Mouse (Mus musculus) T-helper 1 cell (primary cell): ENCODE measurements at regions not wholly inside any gene's neighbourhood (a gene's known extent, or its start where the extent isn't known, plus 50 kb on each side); places are given as distances from the start of the nearest gene placed in this dataset.

Experiments
- in situ Hi-C: fragments of 300-600 bp; cut with MboI, MseI; formaldehyde crosslinking; loops from one replicate; pipeline ENCODE4 v1.15.1; 2025; ENCODE audit warnings: high pct_unique_total_duplicates

DNA sequence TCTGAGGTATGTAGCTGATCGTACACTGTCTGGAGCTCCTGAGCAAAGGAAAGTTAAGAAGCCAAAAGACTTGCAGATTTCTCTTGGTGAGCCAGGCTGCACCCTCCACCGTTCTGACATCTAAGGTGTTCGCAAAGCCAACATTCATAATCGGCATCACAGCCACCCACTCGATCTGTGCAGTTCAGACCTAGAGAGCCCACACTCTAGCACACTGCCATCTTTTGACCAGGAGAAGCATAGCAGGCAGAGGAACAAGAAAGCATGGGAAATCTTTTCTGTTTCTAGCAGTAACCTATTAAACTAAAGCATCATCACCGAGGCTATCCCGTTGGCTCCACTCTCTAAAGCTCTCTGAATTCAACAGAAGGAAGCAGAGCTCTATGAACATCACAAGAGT lies 59.2 kb downstream of the Areg start:
- in situ Hi-C loops = no loop called here

DNA sequence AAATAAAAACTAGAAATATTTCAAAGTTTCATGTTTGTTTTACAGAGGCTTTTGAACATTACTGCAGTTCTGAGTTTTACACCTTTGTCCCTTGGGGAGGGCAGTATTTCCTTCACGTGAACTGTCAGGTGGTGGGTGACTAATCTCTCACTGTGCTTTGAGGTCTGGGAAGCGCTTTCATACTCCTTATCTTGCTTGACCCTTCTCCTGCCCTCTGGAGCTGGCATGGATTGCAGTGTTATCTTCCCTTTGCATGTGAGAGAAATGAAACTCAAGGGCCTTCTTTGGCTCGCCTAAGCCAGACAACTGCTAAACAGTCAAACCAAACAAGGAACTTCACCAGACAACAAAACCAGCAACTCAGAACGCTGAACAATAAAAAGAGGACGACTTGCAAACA lies 61.0 kb downstream of the Areg start:
- in situ Hi-C loops = no loop called here

DNA sequence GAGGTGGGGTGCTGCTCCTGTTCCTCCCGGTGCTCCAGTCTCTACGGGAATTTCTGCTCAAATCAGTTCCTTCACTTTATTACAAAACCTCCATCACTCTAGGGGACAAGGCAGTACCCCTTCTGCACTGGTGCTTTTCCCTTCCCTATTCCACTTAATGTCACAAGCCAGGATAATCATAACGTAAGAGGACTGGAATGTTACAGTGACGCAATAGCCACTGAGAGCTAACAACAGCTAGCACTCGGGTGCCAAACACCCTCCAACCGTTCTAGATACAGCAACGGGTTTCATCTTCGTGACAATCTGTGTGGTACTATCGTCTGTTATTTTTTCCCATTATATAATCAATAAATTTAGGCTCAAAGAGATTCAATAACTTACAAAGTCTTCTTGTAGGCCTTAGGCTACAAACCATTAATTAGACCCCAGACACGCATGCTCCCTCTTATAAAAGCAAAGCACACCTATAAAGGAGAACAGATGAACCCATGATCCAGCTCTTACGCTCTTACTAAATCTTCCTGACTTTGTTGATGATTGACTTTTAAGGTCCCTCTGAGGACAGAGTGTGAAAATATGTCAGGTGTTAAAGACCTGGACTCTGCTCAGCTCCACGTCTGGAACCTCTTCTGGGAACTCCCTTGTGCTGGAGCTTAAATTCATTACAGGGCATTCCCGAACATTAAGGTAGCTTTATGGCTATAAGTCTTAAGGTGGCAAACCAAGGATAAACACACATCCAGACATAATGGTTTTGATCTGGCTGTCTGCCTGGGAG lies 65.0 kb downstream of the Areg start:
- in situ Hi-C loops = no loop called here

DNA sequence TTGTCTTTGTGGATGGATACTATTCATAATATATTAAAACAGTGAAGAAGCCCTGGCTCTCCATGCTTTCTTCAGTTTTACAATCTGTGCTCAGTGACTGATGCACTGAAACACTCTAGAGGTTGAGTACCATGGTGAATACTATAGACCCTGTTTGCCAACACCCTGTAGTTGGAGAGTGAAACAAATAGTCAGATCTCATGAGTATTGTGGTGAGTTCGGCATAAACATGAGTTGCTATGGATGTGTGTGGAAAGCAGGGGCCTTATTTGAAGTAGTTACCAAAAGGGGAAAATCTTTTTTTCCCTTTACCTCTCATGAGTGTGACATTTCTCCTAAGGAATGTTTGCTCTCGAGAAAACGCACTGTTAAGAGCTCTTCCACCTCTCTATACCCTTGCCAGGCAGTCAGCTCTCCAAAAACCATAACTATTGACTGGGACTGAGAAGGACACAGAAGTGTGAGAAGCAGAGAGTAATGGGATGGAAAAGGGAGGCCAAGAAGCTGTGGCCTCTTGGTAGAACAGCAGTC lies 66.0 kb downstream of the Areg start:
- in situ Hi-C loops = no loop called here

DNA sequence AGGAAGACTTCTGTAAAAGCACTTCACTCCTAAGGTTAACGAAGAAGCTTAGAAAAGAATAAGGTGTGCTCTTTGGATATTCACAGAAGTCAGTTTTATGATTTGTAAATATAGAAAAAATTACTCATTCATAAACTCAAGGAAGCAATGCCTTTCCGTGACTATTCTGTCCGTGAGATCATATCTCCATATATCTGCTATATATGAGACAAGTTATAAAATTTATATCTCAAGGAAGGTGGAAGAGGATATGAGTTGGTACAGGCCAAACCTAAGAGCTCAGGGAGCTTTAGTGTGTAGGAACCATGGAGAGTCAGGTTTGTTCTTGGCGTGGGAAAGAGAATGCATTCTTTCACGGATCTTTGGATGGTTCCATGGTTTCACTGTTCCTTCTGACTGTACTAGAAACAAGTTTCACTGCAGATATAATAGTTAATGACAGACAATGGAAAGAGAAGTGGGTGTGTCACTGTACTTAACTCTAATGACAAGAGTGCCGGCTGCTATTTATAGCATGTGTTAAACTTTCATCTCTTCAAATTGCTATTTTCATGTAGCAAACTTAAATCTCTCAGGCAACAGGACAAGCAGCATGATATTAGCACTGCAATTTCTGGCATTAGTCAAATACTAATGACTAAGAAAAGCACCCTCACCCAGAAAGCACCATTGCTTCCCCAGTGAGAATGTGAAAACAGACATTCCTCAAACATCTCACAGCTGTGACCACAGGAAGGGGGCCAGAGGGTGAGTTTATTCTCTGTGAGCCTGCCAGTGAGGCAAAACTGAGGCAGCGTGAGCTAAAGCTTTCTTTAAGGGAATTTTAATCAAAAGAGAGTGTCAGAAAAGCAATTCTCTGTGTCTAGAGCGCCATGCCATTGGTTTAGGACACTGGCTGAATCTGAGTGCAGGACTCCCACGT lies 67.4 kb downstream of the Areg start:
- in situ Hi-C loops = no loop called here

DNA sequence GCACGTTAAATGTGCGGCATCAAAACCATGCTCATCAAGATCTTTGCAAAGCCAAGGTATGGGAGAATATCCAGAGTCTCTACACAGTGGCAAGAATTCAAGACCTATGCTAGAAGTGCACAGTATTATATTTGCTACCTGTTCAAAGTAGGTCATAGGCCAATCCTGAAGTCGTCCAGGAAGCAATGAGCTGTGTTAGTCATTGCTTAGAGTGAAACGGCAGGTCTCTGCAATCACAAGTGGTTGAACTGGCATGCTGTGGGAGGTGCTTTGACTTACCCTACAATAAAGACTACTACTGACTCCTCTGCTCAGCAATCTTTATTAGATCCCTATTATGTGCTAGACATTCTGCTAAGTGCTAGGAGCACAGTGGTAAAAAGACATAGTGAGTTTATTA lies 80.8 kb downstream of the Areg start:
- in situ Hi-C loops = no loop called here

DNA sequence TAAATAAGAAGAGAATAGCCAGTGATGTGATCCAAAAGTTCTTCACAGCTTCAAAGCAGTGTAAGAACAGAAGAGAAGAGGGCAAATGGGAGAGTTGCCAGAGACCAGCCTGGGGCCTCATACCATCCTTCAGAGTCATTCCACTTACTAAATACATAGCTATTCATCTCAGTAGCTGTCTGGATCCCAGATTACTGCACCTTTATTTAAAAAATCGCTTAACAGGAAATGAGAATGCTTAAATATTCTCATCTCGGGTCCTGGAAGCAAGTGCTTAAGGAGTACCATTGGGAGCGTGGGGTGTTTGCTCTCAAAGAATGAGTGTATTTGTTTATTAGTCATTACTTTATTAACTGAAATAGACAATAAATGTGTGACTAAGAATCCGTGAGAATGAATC lies 102.3 kb downstream of the Areg start:
- in situ Hi-C loops = no loop called here

DNA sequence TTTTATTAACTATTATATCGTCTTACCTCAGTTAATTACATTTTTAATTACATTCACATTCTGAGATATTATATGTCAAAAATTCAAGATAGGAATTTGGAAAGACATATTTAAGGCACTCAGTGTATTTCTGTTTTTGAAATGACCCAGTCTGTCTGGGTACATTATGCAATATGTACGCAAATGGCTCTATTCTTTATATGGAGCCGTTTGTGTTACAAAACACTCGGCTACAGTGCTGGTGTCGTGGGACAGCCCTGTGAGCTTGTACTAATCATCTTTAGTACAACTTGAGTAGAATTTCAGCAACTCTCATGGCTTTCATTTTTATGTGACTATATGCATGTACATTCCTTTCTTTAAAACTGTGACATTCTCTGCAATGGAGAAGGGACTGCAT lies 108.0 kb downstream of the Areg start:
- in situ Hi-C loops = no loop called here

DNA sequence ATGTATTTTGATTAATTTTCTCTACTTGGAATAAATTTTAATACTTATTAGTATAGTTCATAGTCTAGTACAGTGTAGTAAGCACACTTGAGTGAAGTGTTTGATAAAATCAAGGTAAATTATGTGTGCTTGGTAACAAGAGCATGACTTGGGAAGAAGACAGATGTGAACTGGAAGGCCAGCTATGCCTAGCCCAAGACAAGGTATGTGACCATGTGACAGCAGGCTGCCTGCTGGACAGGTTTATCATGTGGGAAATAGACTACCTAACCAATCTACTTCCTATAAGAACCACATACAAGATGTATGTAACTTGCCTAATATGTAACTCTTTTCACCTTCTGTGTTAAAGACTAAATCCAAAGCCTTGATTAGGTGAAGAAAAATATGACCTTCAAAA lies 122.5 kb downstream of the Areg start:
- in situ Hi-C loops = no loop called here

DNA sequence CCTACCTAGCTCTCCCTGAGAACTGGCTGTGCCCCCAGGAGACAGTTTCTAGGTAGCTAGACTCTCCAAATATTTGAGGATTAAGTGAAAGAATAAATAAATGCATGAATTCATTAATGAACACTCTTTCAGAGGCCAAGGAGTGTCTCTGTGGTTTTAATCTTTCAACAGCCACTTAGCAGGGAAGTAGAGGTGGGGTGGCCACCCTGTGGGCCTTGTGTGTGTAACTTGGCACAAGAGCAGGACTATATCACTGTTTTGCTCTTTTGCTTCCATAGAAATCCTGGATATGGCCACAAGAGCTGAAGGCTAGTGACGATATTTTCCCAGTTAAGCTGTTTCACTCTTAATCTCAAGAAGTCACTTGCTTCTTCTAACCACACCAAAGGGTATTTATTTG lies 123.1 kb downstream of the Areg start:
- in situ Hi-C loops = no loop called here

DNA sequence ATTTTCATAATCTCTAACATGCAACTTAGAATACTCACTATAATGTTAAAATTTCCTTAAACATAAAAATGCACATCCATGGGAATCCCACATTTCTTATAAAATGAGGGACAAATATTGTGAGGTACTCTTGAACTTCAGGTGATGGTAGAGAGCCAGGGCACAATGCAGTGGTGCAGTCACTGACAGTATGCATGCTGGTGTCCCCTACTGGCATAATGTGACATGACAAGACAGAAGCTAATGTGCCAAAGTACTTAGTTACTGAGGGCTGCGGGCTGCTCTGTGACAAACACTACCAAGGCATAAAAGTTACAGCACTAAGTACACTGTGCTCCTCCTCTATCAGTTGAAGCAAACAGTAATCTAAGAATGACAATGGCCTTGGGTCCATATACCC lies 131.3 kb downstream of the Areg start:
- in situ Hi-C loops = no loop called here

DNA sequence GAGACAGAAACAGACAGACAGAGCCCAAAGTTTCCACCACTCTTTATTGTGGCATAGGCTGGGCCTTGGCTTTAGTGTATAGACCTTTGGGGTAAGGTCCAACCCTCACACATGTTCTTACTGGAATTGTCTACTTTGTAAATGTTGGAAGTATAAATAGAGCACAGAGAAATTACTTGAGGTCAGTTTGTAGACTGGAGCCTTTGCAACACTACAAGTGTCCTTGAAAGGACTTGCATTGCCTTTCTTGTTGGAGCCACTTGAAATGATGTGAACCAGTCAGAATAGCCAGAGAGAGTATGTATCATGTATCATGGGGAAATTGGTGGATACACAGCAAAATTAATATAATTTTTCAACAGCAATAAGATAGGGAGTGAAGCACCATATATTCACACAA lies 131.4 kb downstream of the Btc start:
- in situ Hi-C loops = no loop called here

DNA sequence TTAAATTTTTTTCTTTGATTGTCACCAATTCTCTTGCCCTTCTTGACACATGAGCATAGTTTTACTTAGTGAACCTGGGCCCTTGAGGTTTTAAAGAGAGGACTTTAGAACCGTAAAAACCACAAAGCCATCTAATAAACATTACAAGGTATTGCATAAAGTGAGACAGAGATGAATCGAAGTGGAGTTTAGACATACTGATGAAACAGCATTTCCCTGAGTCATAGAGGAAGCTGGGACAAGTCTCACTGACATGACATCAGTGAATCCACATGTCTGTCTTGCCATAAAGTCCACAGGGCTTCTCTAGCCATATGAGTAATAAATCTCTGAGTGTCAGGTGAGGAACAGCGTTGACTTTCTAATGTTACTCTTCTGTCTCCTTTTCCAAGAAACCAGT lies 128.4 kb downstream of the Btc start:
- in situ Hi-C loops = no loop called here

DNA sequence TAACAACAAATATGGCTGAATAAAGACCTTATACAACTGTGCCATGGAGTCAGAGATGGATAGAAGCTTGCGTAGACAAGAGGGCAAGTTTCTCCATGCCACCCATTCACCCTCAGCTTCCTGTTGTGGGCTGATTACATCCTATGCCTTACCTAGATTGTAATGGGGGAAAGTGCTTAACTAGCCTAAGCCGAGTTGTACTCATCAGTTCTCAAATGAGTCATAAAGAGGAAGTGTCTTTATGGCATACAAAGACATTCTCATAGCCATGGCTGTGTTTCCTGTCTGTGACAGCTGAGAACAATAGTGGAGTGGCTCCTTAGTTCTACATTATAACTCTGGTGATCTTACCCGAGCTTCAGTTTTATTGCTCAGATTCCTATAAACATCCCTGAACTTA lies 124.3 kb downstream of the Btc start:
- in situ Hi-C loops = no loop called here

DNA sequence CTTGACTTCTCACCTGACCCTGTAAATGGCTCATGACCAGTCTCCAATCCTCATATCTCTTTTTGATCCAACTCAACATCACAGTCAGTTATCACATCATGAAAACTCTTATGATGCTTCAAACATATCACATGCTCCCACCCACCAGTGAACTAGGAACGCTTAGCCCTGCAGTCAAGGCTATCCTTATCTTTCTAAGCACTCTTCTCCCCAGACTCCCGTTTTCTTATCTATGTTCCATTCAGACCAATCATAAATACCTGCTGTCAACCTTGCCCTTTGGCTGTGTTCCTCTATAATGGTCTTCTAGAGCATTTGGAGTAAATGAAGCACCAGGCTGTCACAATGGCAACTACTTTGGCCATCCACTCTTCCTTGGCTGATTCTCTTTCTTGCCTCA lies 123.3 kb downstream of the Btc start:
- in situ Hi-C loops = no loop called here

DNA sequence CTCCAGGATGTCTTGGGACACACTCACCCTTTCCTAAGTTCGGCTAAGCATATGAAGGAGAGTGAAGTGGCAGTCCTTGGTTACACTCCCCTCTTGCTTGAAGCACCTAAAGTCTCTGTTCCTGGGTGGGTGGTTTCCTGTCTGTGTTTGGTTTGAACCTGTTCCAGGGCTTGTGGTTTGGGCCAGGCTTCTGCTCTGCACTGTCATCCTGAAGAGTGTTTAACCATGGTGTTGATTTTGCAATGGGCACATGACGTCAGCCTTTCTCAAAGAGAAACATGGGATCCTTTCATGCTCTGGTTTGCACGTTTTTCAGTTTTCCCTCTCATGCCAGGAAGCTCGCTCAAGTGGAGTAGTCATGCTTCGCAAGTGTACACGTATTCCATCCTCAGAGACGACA lies 119.8 kb downstream of the Btc start:
- in situ Hi-C loops = no loop called here

DNA sequence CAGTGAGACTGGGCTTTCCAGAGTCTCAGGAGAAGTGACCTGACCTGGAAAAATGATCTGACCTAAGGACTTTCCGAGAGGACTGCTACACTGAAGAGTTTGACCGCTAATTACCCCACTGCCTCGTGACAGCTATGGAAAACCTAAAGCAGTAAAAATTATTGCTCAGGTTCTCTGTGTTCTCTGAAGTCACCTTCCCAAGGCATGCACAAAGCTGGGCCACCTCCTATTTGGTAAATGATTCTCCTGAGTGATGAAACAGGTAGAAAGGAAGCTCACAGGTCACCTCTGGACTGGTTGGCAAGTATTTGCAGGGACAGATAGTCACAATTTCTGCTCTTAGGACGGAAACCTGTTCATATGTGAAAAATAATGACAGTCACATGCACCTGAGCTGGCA lies 109.7 kb downstream of the Btc start:
- in situ Hi-C loops = loop anchor here (10.0 kb wide), 2 partner anchors 1028 to 1388 kb away; no protein-coding TSS in a partner anchor

DNA sequence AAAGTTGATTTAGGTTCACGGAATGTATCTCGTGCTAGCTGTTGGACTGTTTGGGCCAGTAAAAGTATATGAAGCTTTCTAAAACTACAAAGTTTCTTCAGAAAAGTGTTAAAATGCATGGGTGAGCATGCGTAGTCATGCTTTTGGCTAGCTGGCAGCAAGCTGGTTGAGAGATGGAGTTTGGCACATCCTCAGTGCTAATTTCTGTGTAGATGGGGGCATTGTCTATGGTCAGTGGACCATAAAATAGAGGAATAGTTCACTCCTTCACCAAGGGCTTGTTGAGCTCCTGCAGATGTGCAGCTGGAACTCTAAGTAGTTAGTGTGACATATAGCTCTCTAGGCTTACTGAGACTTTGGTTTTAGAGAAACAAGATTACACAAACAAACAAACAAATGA lies 107.8 kb downstream of the Btc start:
- in situ Hi-C loops = loop anchor here (10.0 kb wide), 2 partner anchors 1030 to 1390 kb away; no protein-coding TSS in a partner anchor

DNA sequence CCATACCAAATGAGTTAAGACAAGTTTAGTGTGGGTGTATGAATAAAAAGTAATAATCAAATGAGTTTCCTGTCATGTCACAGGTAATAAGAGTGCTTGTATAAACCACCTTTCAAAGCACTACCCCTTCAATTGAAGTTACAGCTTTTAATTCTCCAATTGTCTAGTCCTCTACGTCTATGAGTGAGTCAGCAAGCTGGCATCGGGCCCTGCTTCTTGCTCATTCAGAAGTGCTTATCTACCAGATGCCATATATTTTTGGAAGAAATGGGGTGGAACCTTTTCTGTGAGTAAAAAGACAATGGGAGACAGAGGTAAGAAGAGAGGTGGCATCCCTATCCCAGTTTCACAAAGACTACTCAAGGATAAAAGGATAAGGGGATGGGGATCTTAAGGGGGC lies 105.7 kb downstream of the Btc start:
- in situ Hi-C loops = loop anchor here (10.0 kb wide), 2 partner anchors 1032 to 1392 kb away; no protein-coding TSS in a partner anchor

DNA sequence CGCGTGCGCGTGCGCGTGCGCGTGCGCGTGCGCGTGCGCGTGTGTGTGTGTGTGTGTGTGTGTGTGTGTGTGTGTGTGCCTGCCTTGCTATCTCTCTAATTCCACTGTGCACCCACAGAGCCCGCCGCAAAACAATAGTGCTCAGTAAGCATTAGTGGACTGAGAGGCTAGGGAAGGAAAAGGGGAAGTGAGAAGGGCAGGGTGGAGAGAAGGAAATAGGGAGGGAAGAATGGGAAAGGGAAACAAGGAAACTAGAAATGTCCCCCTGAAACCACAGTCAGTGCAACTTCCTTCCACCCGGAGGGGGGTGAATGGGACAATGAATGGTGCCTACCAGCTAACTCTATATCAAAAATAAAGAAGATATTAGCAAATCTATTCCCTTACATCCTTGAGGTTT lies 100.7 kb downstream of the Btc start:
- in situ Hi-C loops = loop anchor here (5.0 kb wide), 1 partner anchor 325 kb away; no protein-coding TSS in a partner anchor

DNA sequence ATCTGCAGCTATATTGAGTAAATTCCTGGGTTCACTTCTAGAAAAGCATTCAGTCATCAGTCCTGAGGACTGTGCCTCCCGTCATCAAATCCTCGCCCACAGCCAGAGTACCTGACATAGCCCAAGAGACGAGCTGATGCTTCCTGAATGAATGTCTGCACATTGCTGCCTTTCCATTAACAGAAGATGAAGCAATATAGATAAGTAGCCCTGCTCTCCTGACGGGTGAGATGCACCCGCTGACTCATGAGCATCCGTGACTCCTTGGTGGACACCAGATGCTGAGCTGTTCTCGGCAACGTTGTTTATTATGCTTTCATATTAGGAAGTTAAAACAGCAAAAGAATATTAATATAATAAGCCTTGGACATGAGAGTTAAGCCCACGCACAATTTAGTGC lies 99.9 kb downstream of the Btc start:
- in situ Hi-C loops = loop anchor here (5.0 kb wide), 1 partner anchor 326 kb away; no protein-coding TSS in a partner anchor

DNA sequence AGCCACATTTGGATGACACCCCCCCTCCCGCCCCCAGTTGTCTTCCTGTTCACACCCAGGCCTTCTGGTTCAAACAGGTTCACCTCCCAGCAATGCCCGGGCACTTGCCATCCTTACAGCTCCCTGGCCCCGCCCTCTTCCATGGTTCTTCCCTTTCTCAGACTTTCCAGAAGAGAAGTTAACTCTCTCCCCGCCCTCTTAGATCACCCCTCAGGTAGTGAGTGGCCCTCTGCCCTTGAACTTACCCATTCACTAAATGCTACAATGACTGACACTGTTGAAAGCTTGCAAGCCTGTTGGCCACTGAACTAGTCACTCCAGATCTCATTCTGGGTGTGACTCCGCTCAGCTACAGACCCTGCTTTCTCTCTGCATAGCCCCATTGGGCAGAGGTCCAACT lies 99.1 kb downstream of the Btc start:
- in situ Hi-C loops = loop anchor here (5.0 kb wide), 1 partner anchor 326 kb away; no protein-coding TSS in a partner anchor
